Mouse (Mus musculus) kidney, adult 2 months (tissue): ENCODE measurements around the gene Cdc42bpg. TPM values are rescaled to one million over a fixed set of nuclear protein-coding genes. Genes with fewer than 3 reads are reported as not detected.

Experiments used
- DNase-seq: peaks from one replicate; pipeline ENCODE4 v3.0.0; 2021
- H3K27ac ChIP-seq: fragments of 200-500 bp; 2 replicates; pipeline ENCODE4 v1.5.1; 2012; ENCODE audit warnings: low read depth, low read length, control low read depth, inconsistent platforms; ENCODE audit not compliant: insufficient read depth
- H3K27me3 ChIP-seq: fragments of 200-500 bp; replicated peaks from 2 replicates; pipeline ENCODE4 v1.6.1; 2012; ENCODE audit warnings: mild to moderate bottlenecking, moderate library complexity, low read length, inconsistent platforms; ENCODE audit not compliant: control insufficient read depth, insufficient read depth
- H3K36me3 ChIP-seq: fragments of 200-500 bp; 2 replicates; pipeline ENCODE4 v1.6.1; 2012; ENCODE audit warnings: mild to moderate bottlenecking, moderate library complexity, low read length, inconsistent platforms; ENCODE audit not compliant: control insufficient read depth, insufficient read depth
- H3K4me1 ChIP-seq: fragments of 200-500 bp; 2 replicates; pipeline ENCODE4 v1.6.1; 2011; ENCODE audit warnings: low read length; ENCODE audit not compliant: control insufficient read depth, insufficient read depth
- H3K4me3 ChIP-seq: fragments of 200-500 bp; 2 replicates; pipeline ENCODE4 v1.5.1; 2011; ENCODE audit warnings: mild to moderate bottlenecking, low read depth, low read length, control low read depth; ENCODE audit not compliant: insufficient read depth
- CTCF ChIP-seq: fragments of 200-500 bp; conservative IDR thresholded peaks from 2 replicates; pipeline ENCODE4 v1.5.1; 2011; ENCODE audit warnings: low read depth, mild to moderate bottlenecking, control low read depth, low read length, moderate library complexity, mixed read lengths; ENCODE audit not compliant: insufficient read depth, insufficient read length
- POLR2A ChIP-seq: fragments of 200-500 bp; IDR thresholded peaks from one replicate; pipeline ENCODE4 v1.6.1; 2011; ENCODE audit warnings: low read depth, low read length, control low read depth
- WGBS: fragments of 180-500 bp; shearing (Covaris S2); methylation state at CpG from one replicate; pipeline ENCODE4 v1.1.7; 2018; 5-methylcytosine and 5-hydroxymethylcytosine counted together
- polyA plus RNA-seq: library from polyadenylated mRNA; depleted of rRNA; stranded (reverse); fragments of >200 nt; gene quantifications from 2 replicates; pipeline ENCODE4 v1.2.3, GENCODE M21; 2012

Cdc42bpg gene
- polyA plus RNA-seq, 1 experiment: 26.6 TPM

DNA sequence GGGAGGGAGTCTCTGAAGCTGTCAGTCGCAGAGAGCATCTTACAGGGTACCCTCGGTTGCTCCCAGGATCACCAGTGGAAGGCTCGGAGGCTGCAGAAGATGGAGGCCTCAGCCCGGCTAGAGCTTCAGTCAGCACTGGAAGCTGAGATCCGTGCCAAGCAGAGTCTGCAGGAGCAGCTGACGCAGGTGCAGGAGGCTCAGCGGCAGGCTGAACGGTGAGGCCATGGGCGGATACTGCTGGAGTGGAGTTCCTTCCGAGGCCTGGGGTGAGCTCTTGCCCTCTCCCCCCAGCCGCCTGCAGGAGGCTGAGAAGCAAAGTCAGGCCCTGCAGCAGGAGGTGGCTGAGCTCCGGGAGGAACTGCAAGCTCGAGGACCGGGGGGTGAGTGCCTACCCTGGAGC lies 9.3 kb downstream of the Cdc42bpg start:
- WGBS: 83% methylated on average over 14 of the region's 14 CpGs

DNA sequence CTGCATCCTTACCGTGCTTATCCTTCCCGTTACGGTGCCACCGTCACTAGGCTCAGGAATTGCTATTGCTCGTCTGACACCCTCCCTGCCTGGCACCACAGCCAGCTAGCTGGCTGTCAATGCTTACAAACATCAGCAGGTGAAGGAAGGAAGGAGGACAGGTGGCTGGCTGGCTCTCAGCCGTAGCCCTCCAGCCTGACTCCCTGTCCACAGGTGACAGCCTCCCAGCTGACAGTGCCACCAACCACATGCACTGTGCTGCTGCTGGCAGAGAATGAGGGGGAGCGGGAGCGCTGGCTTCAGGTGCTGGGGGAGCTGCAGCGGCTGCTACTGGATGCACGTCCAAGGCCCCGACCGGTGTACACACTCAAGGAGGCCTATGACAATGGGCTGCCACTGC lies 11.9 kb downstream of the Cdc42bpg start:
- 90% methylated on average over 12 of the region's 12 CpGs for WGBS
- no peaks in the 10 kb centered on the region; the same call in 1 of the 2 replicates for H3K36me3 ChIP-seq
- TF ChIP-seq POLR2A: no peak
- no peak for TF ChIP-seq CTCF

More for the DNA sequence above, 9.3 kb downstream of the Cdc42bpg start:
- H3K4me1 ChIP-seq: no peaks in the 10 kb centered on the region
- no peaks in the 10 kb centered on the region for H3K27me3 ChIP-seq
- TF ChIP-seq POLR2A (no peak), CTCF (no peak)
- H3K4me3 ChIP-seq: no peak overlapping the region
- DNase-seq: no peak
- no peak overlapping the region for H3K27ac ChIP-seq
- H3K36me3 ChIP-seq: no peaks in the 10 kb centered on the region; the same call in 1 of the 2 replicates

DNA sequence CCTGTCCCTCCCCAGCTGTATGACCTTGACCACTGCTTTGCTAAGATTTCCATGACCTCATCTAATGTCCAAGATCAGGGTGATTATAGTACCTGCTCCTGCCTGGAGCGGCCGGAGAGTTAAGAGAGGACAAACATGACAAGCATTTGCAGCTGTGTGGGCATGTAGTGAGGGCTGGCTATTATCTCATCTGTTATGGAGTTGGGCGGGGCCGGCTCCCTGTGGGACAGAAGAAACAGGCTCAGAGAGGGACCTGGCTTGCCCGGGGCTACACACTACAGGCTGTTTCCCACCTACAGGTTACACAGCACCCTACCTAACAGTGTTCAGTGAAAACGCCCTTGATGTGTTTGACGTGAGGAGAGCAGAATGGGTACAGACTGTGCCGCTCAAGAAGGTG lies 15.1 kb downstream of the Cdc42bpg start:
- 74% methylated on average over 8 of the region's 8 CpGs for WGBS
- H3K36me3 ChIP-seq: no peaks in the 10 kb centered on the region
- TF ChIP-seq POLR2A (no peak), CTCF (no peak)
- H3K4me1 ChIP-seq: no peaks in the 10 kb centered on the region
- H3K27me3 ChIP-seq: no peaks in the 10 kb centered on the region
- peak overlapping the region; percentile 41 for H3K27ac ChIP-seq
- no peak for DNase-seq
- no peak overlapping the region for H3K4me3 ChIP-seq

More for the DNA sequence above, 11.9 kb downstream of the Cdc42bpg start:
- H3K4me3 ChIP-seq: no peak overlapping the region
- H3K4me1 ChIP-seq: no peaks in the 10 kb centered on the region
- DNase-seq: no peak
- no peaks in the 10 kb centered on the region for H3K27me3 ChIP-seq
- H3K27ac ChIP-seq: no peak overlapping the region

DNA sequence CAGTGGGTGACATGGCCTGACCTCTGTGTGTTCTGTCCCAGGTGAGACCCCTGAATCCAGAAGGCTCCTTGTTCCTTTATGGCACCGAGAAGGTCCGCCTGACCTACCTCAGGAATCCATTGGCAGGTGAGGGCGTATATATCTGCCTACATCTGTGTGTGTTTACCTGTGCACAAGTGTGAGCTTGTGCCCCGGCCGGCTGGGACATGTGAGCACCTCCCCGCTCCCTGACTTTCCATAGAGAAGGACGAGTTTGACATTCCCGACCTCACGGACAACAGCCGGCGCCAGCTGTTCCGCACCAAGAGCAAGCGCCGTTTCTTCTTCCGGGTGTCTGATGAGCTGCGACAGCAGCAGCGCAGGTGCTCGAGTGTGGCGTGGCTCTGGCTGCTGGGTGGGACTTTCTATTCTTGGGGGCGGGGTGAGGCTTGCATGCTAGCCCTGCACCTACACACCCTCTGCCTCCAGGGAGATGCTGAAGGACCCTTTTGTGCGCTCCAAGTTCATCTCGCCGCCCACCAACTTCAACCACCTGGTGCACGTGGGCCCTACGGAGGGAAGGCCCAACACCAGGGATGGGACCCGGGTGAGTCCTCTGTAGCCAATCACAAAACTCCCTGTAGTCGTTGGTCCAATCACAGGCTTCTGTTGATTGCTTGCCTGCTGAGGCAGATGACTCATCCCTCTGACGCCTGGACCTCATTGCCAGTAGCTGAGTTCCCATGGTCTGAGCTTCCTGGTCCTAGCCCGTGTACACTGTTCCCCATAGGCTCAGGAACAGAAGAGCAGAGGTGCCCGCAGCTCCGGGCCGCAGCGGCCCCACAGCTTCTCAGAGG lies 15.7 kb downstream of the Cdc42bpg start:
- 78% methylated on average over 33 of the region's 33 CpGs for WGBS
- H3K4me1 ChIP-seq: no peaks in the 10 kb centered on the region
- TF ChIP-seq POLR2A: no peak
- TF ChIP-seq CTCF: no peak
- no peak overlapping the region for H3K4me3 ChIP-seq
- no peaks in the 10 kb centered on the region for H3K27me3 ChIP-seq
- H3K36me3 ChIP-seq: no peaks in the 10 kb centered on the region
- DNase-seq: no peak
- H3K27ac ChIP-seq: peak overlapping the region; percentile 41

DNA sequence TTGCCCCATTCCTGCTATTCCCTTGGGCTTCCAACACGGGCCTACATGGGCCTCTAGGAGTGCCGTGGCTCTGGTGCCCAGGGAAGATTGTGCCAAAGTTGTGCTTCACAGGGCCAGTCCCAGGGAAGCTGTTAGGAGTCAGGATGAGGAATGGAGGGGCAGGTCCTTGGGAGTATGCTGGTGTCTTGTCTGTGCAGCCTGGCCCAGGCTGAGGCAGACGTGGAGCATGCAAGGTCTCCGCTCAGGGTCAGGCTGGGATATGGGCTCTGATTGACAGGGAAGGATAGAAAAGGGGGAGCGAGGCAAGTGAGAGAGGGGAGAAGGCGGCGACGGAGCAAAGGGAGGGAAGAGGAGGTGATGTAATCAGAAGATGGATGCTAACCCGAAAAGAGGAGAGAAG lies 18.5 kb downstream of the Cdc42bpg start:
- DNase-seq: no peak
- WGBS: 87% methylated on average over 9 of the region's 9 CpGs
- no peak for TF ChIP-seq CTCF
- no peak overlapping the region for H3K4me3 ChIP-seq
- no peaks in the 10 kb centered on the region for H3K4me1 ChIP-seq
- H3K27ac ChIP-seq: no peak overlapping the region
- H3K36me3 ChIP-seq: no peaks in the 10 kb centered on the region
- no peaks in the 10 kb centered on the region for H3K27me3 ChIP-seq

DNA sequence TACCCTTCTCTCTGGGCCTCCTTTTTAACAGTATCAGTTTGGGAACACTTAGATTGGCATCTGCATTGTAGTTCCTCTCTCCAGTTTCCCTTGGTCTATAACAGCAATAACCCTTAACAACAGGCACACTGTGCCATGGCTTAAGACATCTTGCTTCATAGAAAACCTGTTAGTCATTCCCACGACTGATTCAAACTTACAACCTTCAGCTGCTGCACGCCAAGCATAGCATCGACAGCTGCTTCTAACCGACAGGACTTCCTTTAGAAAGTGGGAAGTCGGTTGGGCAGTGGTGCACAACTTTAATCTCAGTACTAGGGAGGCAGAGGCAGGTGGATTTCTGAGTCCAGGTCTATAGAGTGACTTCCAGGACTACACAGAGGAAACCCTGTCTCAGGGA lies 24.9 kb downstream of the Cdc42bpg start:
- 43% methylated on average over 5 of the region's 5 CpGs for WGBS

DNA sequence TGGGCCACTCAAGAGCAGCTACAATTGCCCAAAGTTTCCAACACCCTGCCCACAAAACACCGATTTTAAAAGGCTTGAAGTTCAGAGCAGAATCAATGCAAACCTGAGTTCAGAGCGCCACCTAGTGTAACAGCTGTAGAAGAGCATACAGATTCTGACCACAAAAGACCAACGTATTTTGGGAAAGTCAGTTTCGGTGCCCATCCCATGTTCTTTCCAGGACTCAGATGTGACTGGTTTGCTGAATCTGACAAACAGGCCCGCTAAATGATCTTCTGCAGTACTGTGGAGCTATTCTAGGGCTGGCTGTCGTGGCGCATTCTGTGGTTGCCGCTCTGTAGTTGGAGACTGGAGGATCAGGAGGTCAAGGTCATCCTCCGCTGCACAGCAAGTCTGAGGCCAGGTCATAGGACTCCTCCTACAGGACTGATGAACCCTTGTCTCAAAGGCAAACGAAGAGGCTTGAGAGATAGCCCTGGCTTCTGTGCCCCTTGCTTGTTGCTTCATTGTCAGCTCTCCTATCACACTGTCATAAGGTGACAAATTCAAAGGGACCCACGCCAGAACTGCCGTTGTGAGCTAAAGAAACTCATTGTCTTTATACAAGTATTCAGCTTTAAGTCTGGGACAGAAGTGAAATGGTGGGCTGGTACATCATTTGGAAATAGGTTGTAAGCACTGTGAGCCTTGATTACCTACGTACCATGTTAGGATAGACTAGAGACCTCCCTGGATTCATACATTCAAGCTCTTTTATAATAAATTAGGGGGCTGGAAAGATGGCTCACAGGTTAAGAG lies 25.7 kb downstream of the Cdc42bpg start:
- Histone ChIP-seq H3K4me3 (peak overlapping the region; percentile 33; the same call in 1 of the 2 replicates), H3K4me1 (peaks cover 11% of the 10 kb centered on the region), H3K27me3 (no peaks in the 10 kb centered on the region), H3K36me3 (no peaks in the 10 kb centered on the region), H3K27ac (no peak overlapping the region)
- peak; percentile 70 for DNase-seq
- WGBS: 17% methylated on average over 13 of the region's 13 CpGs
- TF ChIP-seq POLR2A (no peak), CTCF (peak; percentile 54)

More for the DNA sequence above, 24.9 kb downstream of the Cdc42bpg start:
- no peak for TF ChIP-seq CTCF
- TF ChIP-seq POLR2A: no peak
- Histone ChIP-seq H3K4me1 (peaks cover 11% of the 10 kb centered on the region), H3K27ac (no peak overlapping the region), H3K27me3 (no peaks in the 10 kb centered on the region), H3K4me3 (no peak overlapping the region), H3K36me3 (no peaks in the 10 kb centered on the region)
- DNase-seq: no peak
